Mouse (Mus musculus): ENCODE measurements at regions not wholly inside any gene's neighbourhood (a gene's known extent, or its start where the extent isn't known, plus 50 kb on each side); places are given as distances from the start of the nearest gene placed in this dataset.

- TF ChIP-seq CTCF (conservative IDR thresholded peaks at IDR 0.05; ENCODE audit: low read length) (no peak), NANOG (IDR thresholded peaks at IDR 0.05; ENCODE audit: borderline replicate concordance, low read length) (no peak), POU5F1 (IDR thresholded peaks at IDR 0.05; ENCODE audit: borderline replicate concordance, low read length) (no peak)
Observed at GRCm38 (mm10) chr19:15033396-15033795, 435.5 kb upstream of the Tle4 start.
